Mouse (Mus musculus): ENCODE data around the gene Scn8a. TPM values are rescaled to one million over a fixed set of nuclear protein-coding genes. Genes with fewer than 3 reads are reported as not detected.

Gene Scn8a
- polyA plus RNA-seq, 1 experiment from 2014 or later = 8.2 TPM

Other genes starting within 250 kb of the Scn8a start
- 9.2 and 10.1 TPM in 2 replicates for gene Smagp, start 232.9 kb upstream of the Scn8a start, polyA plus RNA-seq (2015; fragmentation: Nextera tagmentation; extraction: Ambion mirVana)
- 2.1 and 4.7 TPM in 2 replicates for gene Bin2, start 200.3 kb upstream of the Scn8a start, polyA plus RNA-seq (2015; fragmentation: Nextera tagmentation; extraction: Ambion mirVana)
- gene Cela1, start 181.9 kb upstream of the Scn8a start, polyA plus RNA-seq (2015; fragmentation: Nextera tagmentation; extraction: Ambion mirVana) = 1.5 and 2.1 TPM in 2 replicates
- 1.1 and 1.3 TPM in 2 replicates for gene Galnt6, start 140.5 kb upstream of the Scn8a start, polyA plus RNA-seq (2015; fragmentation: Nextera tagmentation; extraction: Ambion mirVana)
- 5.0 and 6.3 TPM in 2 replicates for gene Slc4a8, start 108.1 kb upstream of the Scn8a start, polyA plus RNA-seq (2015; fragmentation: Nextera tagmentation; extraction: Ambion mirVana)
- gene Gm47841, start 177.5 kb downstream of the Scn8a start, polyA plus RNA-seq (2015; fragmentation: Nextera tagmentation; extraction: Ambion mirVana) = not detected in 2 replicates
- gene Fignl2, start 208.7 kb downstream of the Scn8a start, polyA plus RNA-seq (2015; fragmentation: Nextera tagmentation; extraction: Ambion mirVana) = 0.21 and 0.28 TPM in 2 replicates
- gene Ankrd33, start 245.9 kb downstream of the Scn8a start, polyA plus RNA-seq (2015; fragmentation: Nextera tagmentation; extraction: Ambion mirVana) = not detected in 2 replicates